Mouse (Mus musculus) embryonic facial prominence, embryonic 12.5 days (tissue): ENCODE measurements around the gene Dgat2l6. TPM values are rescaled to one million over a fixed set of nuclear protein-coding genes. Genes with fewer than 3 reads are reported as not detected.

Experiments
- ATAC-seq: fragments of 200-750 bp; cut with Nextera tagmentation; 2 replicates; pipeline ENCODE4 v1.8.0; 2017; ENCODE audit not compliant: insufficient number of reproducible peaks, insufficient read depth, low FRiP score, low TSS enrichment
- H3K27ac ChIP-seq: fragments of 300-500 bp; sonication (generic); 2 replicates; pipeline ENCODE4 v1.5.1; 2016; ENCODE audit warnings: mild to moderate bottlenecking
- H3K27me3 ChIP-seq: fragments of 300-500 bp; sonication (generic); 2 replicates; pipeline ENCODE4 v1.6.1; 2016; ENCODE audit warnings: mild to moderate bottlenecking, moderate library complexity
- H3K36me3 ChIP-seq: fragments of 300-500 bp; sonication (generic); 2 replicates; pipeline ENCODE4 v1.6.1; 2016; ENCODE audit warnings: mild to moderate bottlenecking
- H3K4me1 ChIP-seq: fragments of 300-500 bp; sonication (generic); 2 replicates; pipeline ENCODE4 v1.6.1; 2016
- H3K4me2 ChIP-seq: fragments of 300-500 bp; sonication (generic); replicated peaks from 2 replicates; pipeline ENCODE4 v1.6.1; 2016; ENCODE audit warnings: mild to moderate bottlenecking, moderate library complexity
- H3K4me3 ChIP-seq: fragments of 300-500 bp; sonication (generic); 2 replicates; pipeline ENCODE4 v1.5.1; 2016; ENCODE audit warnings: mild to moderate bottlenecking
- H3K9ac ChIP-seq: fragments of 300-500 bp; sonication (generic); 2 replicates; pipeline ENCODE4 v1.6.1; 2016; ENCODE audit warnings: mild to moderate bottlenecking, moderate library complexity
- H3K9me3 ChIP-seq: fragments of 300-500 bp; sonication (generic); 2 replicates; pipeline ENCODE4 v1.6.1; 2016; ENCODE audit warnings: mild to moderate bottlenecking, moderate library complexity
- WGBS: fragments of 180-500 bp; shearing (Covaris S2); methylation state at CpG from one replicate; pipeline ENCODE4 v1.1.7; 2016; 5-methylcytosine and 5-hydroxymethylcytosine counted together
- polyA plus RNA-seq: library from polyadenylated mRNA; unstranded; fragments of >200 nt; fragmentation: Nextera tagmentation; extraction: Ambion mirVana; gene quantifications from 2 replicates; pipeline ENCODE4 v1.2.1, GENCODE M21; 2016

The Dgat2l6 gene
- not detected in 2 replicates for polyA plus RNA-seq

GRCm38 (mm10) chrX:100524471-100524870, at the start of gene Dgat2l6:
Gene Dgat2l6, plus strand, starts transcription at chrX:100524838.
- Histone ChIP-seq H3K4me3 (no peak within 1 kb of the TSS), H3K9ac (no peak within 1 kb of the TSS), H3K27me3 (no peaks in the 10 kb centered on the region), H3K27ac (no peak within 1 kb of the TSS), H3K4me2 (no peak within 1 kb of the TSS), H3K4me1 (no peaks in the 10 kb centered on the region), H3K36me3 (no peaks in the 10 kb centered on the region), H3K9me3 (no peaks in the 10 kb centered on the region)
- ATAC-seq = no peak
- 85% methylated on average over 4 of the region's 4 CpGs for WGBS

- H3K4me1 ChIP-seq = no peaks in the 10 kb centered on the region
- peaks cover 10% of the 10 kb centered on the region; the same call in 1 of the 2 replicates for H3K27me3 ChIP-seq
- ATAC-seq = no peak
- no peaks in the 10 kb centered on the region for H3K9me3 ChIP-seq
- H3K36me3 ChIP-seq = no peaks in the 10 kb centered on the region
- 64% methylated on average over 4 of the region's 4 CpGs for WGBS
- no peak overlapping the region for H3K9ac ChIP-seq
- H3K27ac ChIP-seq = no peak overlapping the region
- no peak overlapping the region for H3K4me2 ChIP-seq
- H3K4me3 ChIP-seq = no peak overlapping the region
These were observed 48.9 kb upstream of the Dgat2l6 start for GRCm38 (mm10) chrX:100475569-100476223.

- Histone ChIP-seq H3K27me3 (peaks cover 10% of the 10 kb centered on the region; the same call in 1 of the 2 replicates), H3K4me2 (no peak overlapping the region)
- WGBS = 38% methylated on average over 3 of the region's 3 CpGs
These were observed 44.3 kb upstream of the Dgat2l6 start for GRCm38 (mm10) chrX:100480317-100480716.

GRCm38 (mm10) chrX:100493500-100494067, 31.1 kb upstream of the Dgat2l6 start:
- H3K4me1 ChIP-seq = no peaks in the 10 kb centered on the region
- no peaks in the 10 kb centered on the region for H3K9me3 ChIP-seq
- no peak overlapping the region for H3K9ac ChIP-seq
- H3K4me2 ChIP-seq = peak overlapping the region; percentile 51
- H3K4me3 ChIP-seq = peak overlapping the region; percentile 57
- H3K27ac ChIP-seq = no peak overlapping the region
- no peaks in the 10 kb centered on the region for H3K36me3 ChIP-seq
- peaks cover 6% of the 10 kb centered on the region; the same call in 1 of the 2 replicates for H3K27me3 ChIP-seq
- WGBS = 25% methylated on average over 22 of the region's 22 CpGs
- peak; percentile 47; the same call in 1 of the 2 replicates for ATAC-seq

More at GRCm38 (mm10) chrX:100480317-100480716, 44.3 kb upstream of the Dgat2l6 start:
- no peaks in the 10 kb centered on the region for H3K36me3 ChIP-seq
- no peaks in the 10 kb centered on the region for H3K4me1 ChIP-seq
- H3K9ac ChIP-seq = no peak overlapping the region
- no peaks in the 10 kb centered on the region for H3K9me3 ChIP-seq
- H3K27ac ChIP-seq = no peak overlapping the region
- 0 out of 2 replicates have a peak, but pooled peaks have one; percentile 52 for ATAC-seq
- no peak overlapping the region for H3K4me3 ChIP-seq

- peak within 1 kb of the TSS; percentile 60 for H3K4me2 ChIP-seq
- no peaks in the 10 kb centered on the region for H3K9me3 ChIP-seq
- peak within 1 kb of the TSS; percentile 57 for H3K4me3 ChIP-seq
- H3K9ac ChIP-seq = peak within 1 kb of the TSS; percentile 39
- H3K36me3 ChIP-seq = no peaks in the 10 kb centered on the region
- peaks cover 6% of the 10 kb centered on the region; the same call in 1 of the 2 replicates for H3K27me3 ChIP-seq
- WGBS = 18% methylated on average over 32 of the region's 32 CpGs
- peak within 1 kb of the TSS; percentile 54 for H3K27ac ChIP-seq
- peak; percentile 85; the same call in 1 of the 2 replicates for ATAC-seq
- H3K4me1 ChIP-seq = no peaks in the 10 kb centered on the region
These were observed 30.3 kb upstream of the Dgat2l6 start, which contains the start of gene Igbp1 for GRCm38 (mm10) chrX:100494068-100494978. Gene Igbp1, plus strand, starts transcription at chrX:100494291.

GRCm38 (mm10) chrX:100504175-100504851, 20.3 kb upstream of the Dgat2l6 start:
- no peaks in the 10 kb centered on the region for H3K9me3 ChIP-seq
- no peak overlapping the region for H3K4me2 ChIP-seq
- no peak overlapping the region for H3K9ac ChIP-seq
- H3K36me3 ChIP-seq = no peaks in the 10 kb centered on the region
- H3K27ac ChIP-seq = no peak overlapping the region
- H3K4me1 ChIP-seq = no peaks in the 10 kb centered on the region
- no peak overlapping the region for H3K4me3 ChIP-seq
- 84% methylated on average over 5 of the region's 5 CpGs for whole genome bisulfite sequencing
- no peaks in the 10 kb centered on the region for H3K27me3 ChIP-seq
- ATAC-seq = no peak

- Histone ChIP-seq H3K27ac (no peak overlapping the region), H3K27me3 (no peaks in the 10 kb centered on the region), H3K36me3 (no peaks in the 10 kb centered on the region), H3K9me3 (no peaks in the 10 kb centered on the region), H3K4me2 (no peak overlapping the region), H3K4me1 (no peaks in the 10 kb centered on the region), H3K9ac (no peak overlapping the region), H3K4me3 (no peak overlapping the region)
- 88% methylated on average over 4 of the region's 4 CpGs for WGBS
- no peak for ATAC-seq
These were observed 16.5 kb upstream of the Dgat2l6 start for GRCm38 (mm10) chrX:100508164-100508563.

GRCm38 (mm10) chrX:100509921-100510320, 14.7 kb upstream of the Dgat2l6 start:
- Histone ChIP-seq H3K4me1 (no peaks in the 10 kb centered on the region), H3K4me2 (no peak overlapping the region), H3K9me3 (no peaks in the 10 kb centered on the region), H3K27me3 (no peaks in the 10 kb centered on the region), H3K9ac (no peak overlapping the region), H3K27ac (no peak overlapping the region), H3K36me3 (no peaks in the 10 kb centered on the region), H3K4me3 (no peak overlapping the region)
- WGBS = 53% methylated on average over 3 of the region's 3 CpGs
- no peak for ATAC-seq

- Histone ChIP-seq H3K4me1 (no peaks in the 10 kb centered on the region), H3K9ac (no peak overlapping the region), H3K27ac (no peak overlapping the region), H3K4me2 (no peak overlapping the region), H3K27me3 (peaks cover 6% of the 10 kb centered on the region; the same call in 1 of the 2 replicates), H3K36me3 (no peaks in the 10 kb centered on the region), H3K9me3 (no peaks in the 10 kb centered on the region), H3K4me3 (no peak overlapping the region)
- no peak for ATAC-seq
- WGBS = 87% methylated on average over 3 of the region's 3 CpGs
These were observed 8.0 kb upstream of the Dgat2l6 start for GRCm38 (mm10) chrX:100516683-100517082.

GRCm38 (mm10) chrX:100517626-100518025, 7.0 kb upstream of the Dgat2l6 start:
- no peaks in the 10 kb centered on the region for H3K9me3 ChIP-seq
- WGBS = 86% methylated on average over 6 of the region's 6 CpGs
- H3K27me3 ChIP-seq = peaks cover 6% of the 10 kb centered on the region; the same call in 1 of the 2 replicates
- H3K9ac ChIP-seq = no peak overlapping the region
- H3K4me1 ChIP-seq = no peaks in the 10 kb centered on the region
- ATAC-seq = no peak
- H3K4me3 ChIP-seq = no peak overlapping the region
- H3K27ac ChIP-seq = no peak overlapping the region
- no peaks in the 10 kb centered on the region for H3K36me3 ChIP-seq
- H3K4me2 ChIP-seq = no peak overlapping the region

- Histone ChIP-seq H3K4me2 (no peak overlapping the region), H3K27ac (no peak overlapping the region), H3K36me3 (no peaks in the 10 kb centered on the region), H3K4me1 (no peaks in the 10 kb centered on the region), H3K27me3 (peaks cover 6% of the 10 kb centered on the region; the same call in 1 of the 2 replicates), H3K9ac (no peak overlapping the region), H3K4me3 (no peak overlapping the region), H3K9me3 (no peaks in the 10 kb centered on the region)
- no peak for ATAC-seq
- WGBS = 96% methylated on average over 2 of the region's 2 CpGs
These were observed 6.1 kb upstream of the Dgat2l6 start for GRCm38 (mm10) chrX:100518532-100518931.
